Mouse (Mus musculus): ENCODE results near the gene Mslnl.

- no peak for TF ChIP-seq POLR2A (IDR thresholded peaks at IDR 0.05; ENCODE audit: insufficient read depth, low read length)
- TF ChIP-seq CTCF (IDR thresholded peaks at IDR 0.05; ENCODE audit: low read depth, low read length) = no peak
Measured at GRCm38 (mm10) chr17:25709994-25710393, 25.8 kb upstream of the Mslnl start.
